Mouse (Mus musculus): Measurements from ENCODE around the gene Gcsh. TPM values are rescaled to one million over a fixed set of nuclear protein-coding genes. Genes with fewer than 3 reads are reported as not detected.

Gcsh gene
- polyA plus RNA-seq, 1 experiment from 2014 or later: 134 TPM

DNA sequence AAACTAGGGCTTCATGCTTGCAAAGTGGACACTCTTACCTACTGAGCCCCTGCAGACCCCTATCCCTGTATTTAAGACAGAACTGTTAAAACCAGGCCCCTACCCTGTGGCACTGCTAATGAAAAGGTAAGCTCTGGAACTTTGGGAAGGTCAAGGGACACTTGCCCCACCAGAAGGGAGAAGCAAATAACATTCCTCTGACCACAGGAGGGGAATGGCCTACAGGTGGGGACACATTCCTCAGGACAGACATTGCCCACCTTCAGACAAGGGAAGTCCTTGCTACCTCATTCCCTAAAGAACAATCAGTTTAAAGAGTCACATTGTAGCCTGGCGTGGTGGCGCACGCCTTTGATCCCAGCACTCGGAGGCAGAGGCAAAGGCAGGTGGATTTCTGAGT is 24.6 kb upstream of the Gcsh start:
- WGBS: 91% methylated on average over 4 of the region's 4 CpGs
- ATAC-seq (ENCODE audit: insufficient number of reproducible peaks, insufficient read depth, low FRiP score, low TSS enrichment, low read depth): no peak

GRCm38 (mm10) chr8:117017006-117017405 is 23.7 kb upstream of the Gcsh start:
- Histone ChIP-seq H3K4me2 (no peak overlapping the region), H3K27ac (no peak overlapping the region), H3K9me3 (no peaks in the 10 kb centered on the region), H3K4me1 (replicated peaks) (no peaks in the 10 kb centered on the region), H3K27me3 (peaks cover 8% of the 10 kb centered on the region; the same call in 1 of the 2 replicates), H3K9ac (replicated peaks) (no peak overlapping the region), H3K4me3 (replicated peaks) (no peak overlapping the region), H3K36me3 (no peaks in the 10 kb centered on the region)
- no peak for ATAC-seq (ENCODE audit: insufficient number of reproducible peaks, insufficient read depth, low FRiP score, low TSS enrichment, low read depth)
- 54% methylated on average over 8 of the region's 8 CpGs for WGBS

More for the DNA sequence above, 24.6 kb upstream of the Gcsh start:
- Histone ChIP-seq H3K4me3 (replicated peaks) (no peak overlapping the region), H3K4me1 (replicated peaks) (no peaks in the 10 kb centered on the region), H3K27me3 (peaks cover 8% of the 10 kb centered on the region; the same call in 1 of the 2 replicates), H3K27ac (no peak overlapping the region), H3K9me3 (no peaks in the 10 kb centered on the region), H3K9ac (replicated peaks) (no peak overlapping the region), H3K4me2 (no peak overlapping the region), H3K36me3 (no peaks in the 10 kb centered on the region)

GRCm38 (mm10) chr8:117015670-117016069 is 22.3 kb upstream of the Gcsh start:
- Histone ChIP-seq H3K4me3 (replicated peaks) (no peak overlapping the region), H3K4me1 (replicated peaks) (no peaks in the 10 kb centered on the region), H3K27me3 (peaks cover 8% of the 10 kb centered on the region; the same call in 1 of the 2 replicates), H3K9me3 (no peaks in the 10 kb centered on the region), H3K27ac (no peak overlapping the region), H3K36me3 (no peaks in the 10 kb centered on the region), H3K9ac (replicated peaks) (no peak overlapping the region), H3K4me2 (no peak overlapping the region)
- WGBS: 67% methylated on average over 4 of the region's 4 CpGs
- no peak for ATAC-seq (ENCODE audit: insufficient number of reproducible peaks, insufficient read depth, low FRiP score, low TSS enrichment, low read depth)

DNA sequence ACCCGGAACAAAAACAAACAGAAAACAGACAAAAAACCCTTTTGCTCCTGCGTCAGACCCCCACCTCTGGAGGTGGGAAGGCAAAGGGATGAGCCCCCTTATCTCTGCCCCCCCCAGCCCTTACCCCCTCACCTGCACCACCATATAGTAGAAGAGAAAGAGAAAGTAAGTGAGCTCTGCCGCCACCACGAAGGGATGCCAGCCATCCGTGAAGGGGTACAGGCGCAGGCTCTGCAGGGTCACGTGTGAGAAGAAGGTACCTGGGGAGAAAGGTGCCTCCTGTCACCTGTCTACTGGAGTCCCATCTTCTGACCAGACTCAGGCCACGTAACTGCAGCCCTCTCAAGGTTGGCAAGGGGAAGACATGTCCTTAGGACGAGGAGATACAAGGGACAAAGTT is 18.0 kb upstream of the Gcsh start:
- Histone ChIP-seq H3K4me1 (replicated peaks) (no peaks in the 10 kb centered on the region), H3K9ac (replicated peaks) (no peak overlapping the region), H3K4me2 (no peak overlapping the region), H3K27ac (no peak overlapping the region), H3K27me3 (0 out of 2 replicates have a peak, but pooled peaks cover 3% of the 10 kb centered on the region), H3K9me3 (no peaks in the 10 kb centered on the region), H3K36me3 (no peaks in the 10 kb centered on the region), H3K4me3 (replicated peaks) (no peak overlapping the region)
- 86% methylated on average over 9 of the region's 9 CpGs for WGBS
- ATAC-seq (ENCODE audit: insufficient number of reproducible peaks, insufficient read depth, low FRiP score, low TSS enrichment, low read depth): no peak

DNA sequence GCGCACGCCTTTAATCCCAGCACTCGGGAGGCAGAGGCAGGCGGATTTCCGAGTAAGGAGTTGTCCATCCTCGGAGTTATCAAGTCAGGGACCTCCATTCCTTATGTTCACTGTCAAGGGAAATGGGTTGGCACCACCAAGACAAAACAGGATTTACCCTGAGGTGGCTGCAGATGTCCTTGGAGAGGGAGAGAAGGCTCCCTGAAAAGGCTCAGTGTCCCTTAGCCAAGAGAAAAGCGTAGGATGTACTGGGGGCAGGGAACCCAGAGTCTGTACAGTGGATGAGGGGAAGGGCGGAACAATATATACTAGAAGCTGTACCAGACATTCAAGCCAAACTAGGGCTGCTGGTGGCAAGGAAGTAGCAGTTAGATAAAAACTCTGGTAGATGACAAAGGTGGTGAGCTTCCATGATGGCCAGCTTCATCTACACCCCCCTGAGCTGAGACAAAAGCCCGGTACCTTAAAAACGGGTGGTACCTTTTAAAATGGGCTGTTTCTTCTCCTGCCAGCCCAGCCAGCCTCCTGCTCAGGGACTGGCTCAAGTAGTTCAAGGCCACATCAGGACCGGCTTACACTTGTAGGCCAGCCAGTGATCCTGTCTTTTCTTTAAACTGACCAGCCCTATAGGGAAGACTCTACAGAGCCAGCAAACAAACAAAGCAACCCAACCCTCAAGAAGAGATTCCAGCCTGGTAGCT is 829 bp upstream of the Gcsh start:
- Histone ChIP-seq H3K4me3 (replicated peaks) (peak overlapping the region; percentile 67), H3K27me3 (no peaks in the 10 kb centered on the region), H3K4me2 (peak overlapping the region; percentile 82), H3K9ac (replicated peaks) (peak overlapping the region; percentile 52; the same call in 1 of the 2 replicates), H3K27ac (peak overlapping the region; percentile 79; the same call in 1 of the 2 replicates), H3K9me3 (no peaks in the 10 kb centered on the region), H3K36me3 (peaks cover 4% of the 10 kb centered on the region; the same call in 1 of the 2 replicates), H3K4me1 (replicated peaks) (peaks cover 9% of the 10 kb centered on the region)
- no peak for ATAC-seq (ENCODE audit: insufficient number of reproducible peaks, insufficient read depth, low FRiP score, low TSS enrichment, low read depth)
- 64% methylated on average over 11 of the region's 11 CpGs for WGBS

DNA sequence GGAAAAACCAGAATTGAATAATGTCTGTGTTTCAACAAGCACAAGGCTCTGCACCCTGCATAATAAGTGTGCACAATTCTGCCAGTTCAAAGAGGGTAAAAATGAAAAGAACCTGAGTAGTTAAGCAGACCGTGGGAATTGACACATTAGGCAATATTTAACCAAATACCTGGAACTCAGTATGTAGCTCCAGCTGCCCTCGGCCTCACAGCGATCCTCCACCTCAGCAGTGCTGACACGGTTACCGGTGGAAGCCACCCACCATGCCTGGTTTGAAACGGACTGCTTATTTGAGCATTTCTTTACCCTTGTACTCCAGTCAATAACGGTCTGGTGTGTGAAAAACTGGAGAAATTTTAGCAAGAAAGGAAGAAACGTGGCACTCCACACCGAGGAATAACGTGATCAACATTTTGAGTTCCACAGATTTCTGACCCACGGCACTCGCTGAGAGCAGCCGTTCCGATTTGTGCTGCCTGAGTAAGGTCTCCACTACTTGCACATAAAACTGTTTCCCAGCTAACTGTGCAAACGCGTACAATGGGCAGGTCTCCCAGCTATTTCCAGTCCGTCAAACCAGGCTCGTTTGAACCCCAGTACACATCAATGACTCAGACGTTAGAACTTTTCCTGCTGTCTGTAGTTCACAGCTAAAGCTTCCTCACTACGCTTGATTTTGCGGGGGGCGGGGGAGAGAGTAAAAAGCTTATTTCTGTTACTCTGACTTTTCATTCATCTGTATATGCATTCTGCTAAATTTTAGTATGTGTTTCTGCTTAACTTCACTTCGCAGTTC is 963 bp downstream of the Gcsh start:
- Histone ChIP-seq H3K4me2 (peak overlapping the region; percentile 82), H3K36me3 (peaks cover 15% of the 10 kb centered on the region), H3K4me3 (replicated peaks) (peak overlapping the region; percentile 67), H3K27ac (no peak overlapping the region), H3K9ac (replicated peaks) (peak overlapping the region; percentile 64), H3K9me3 (no peaks in the 10 kb centered on the region), H3K4me1 (replicated peaks) (peaks cover 9% of the 10 kb centered on the region), H3K27me3 (no peaks in the 10 kb centered on the region)
- ATAC-seq (ENCODE audit: insufficient number of reproducible peaks, insufficient read depth, low FRiP score, low TSS enrichment, low read depth): no peak
- WGBS: 10% methylated on average over 23 of the region's 23 CpGs

DNA sequence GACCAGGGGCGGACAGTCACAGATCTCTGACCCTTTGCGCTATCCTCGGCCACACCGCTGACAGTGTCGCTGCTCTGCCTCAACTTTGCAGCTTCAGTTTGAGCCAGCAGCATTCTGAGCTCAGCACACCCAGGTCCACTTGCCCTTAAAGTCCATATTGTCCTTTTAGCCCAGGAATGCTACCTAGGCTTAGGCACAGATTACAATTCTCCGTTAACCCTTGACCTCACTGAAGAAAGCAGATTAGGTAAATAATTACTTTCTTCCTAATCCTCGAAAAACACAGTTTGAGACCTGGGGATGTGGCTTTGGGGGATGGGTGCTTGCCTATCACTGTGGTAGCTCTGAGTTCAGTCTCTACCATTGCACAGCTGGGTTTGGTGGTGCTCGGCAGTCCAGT is 2.1 kb downstream of the Gcsh start:
- H3K36me3 ChIP-seq: peaks cover 24% of the 10 kb centered on the region
- no peaks in the 10 kb centered on the region for H3K9me3 ChIP-seq
- no peak overlapping the region for H3K4me2 ChIP-seq
- WGBS: 85% methylated on average over 8 of the region's 8 CpGs
- H3K27me3 ChIP-seq: no peaks in the 10 kb centered on the region
- no peak overlapping the region for H3K9ac ChIP-seq (replicated peaks)
- no peak overlapping the region for H3K27ac ChIP-seq
- ATAC-seq (ENCODE audit: insufficient number of reproducible peaks, insufficient read depth, low FRiP score, low TSS enrichment, low read depth): no peak
- peaks cover 9% of the 10 kb centered on the region for H3K4me1 ChIP-seq (replicated peaks)
- H3K4me3 ChIP-seq (replicated peaks): no peak overlapping the region

- H3K27me3 ChIP-seq: no peaks in the 10 kb centered on the region
- no peaks in the 10 kb centered on the region for H3K9me3 ChIP-seq
These were observed 3.5 kb downstream of the Gcsh start for GRCm38 (mm10) chr8:116989842-116990241.

DNA sequence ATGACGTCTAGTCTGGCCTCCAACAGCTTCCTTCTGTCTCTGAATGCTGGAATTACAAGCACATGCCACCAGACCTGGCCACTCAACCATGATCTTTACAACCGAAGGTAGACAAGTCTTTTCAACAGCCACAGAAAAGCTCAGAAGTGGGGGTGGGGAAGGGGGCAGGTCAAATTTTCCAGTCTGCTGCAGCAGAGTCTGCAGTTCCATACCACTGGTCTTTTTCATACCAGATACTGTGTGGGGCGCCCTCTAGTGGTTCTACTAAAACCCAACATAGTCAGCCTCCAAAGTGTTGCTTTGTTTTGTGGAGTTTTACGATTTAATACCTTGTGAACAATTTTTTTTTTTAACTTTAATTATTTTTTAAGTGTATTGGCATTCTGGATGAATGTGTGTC is 13.2 kb downstream of the Gcsh start:
- 23% methylated on average over 4 of the region's 4 CpGs for WGBS

More at GRCm38 (mm10) chr8:116989842-116990241, 3.5 kb downstream of the Gcsh start:
- H3K27ac ChIP-seq: no peak overlapping the region
- WGBS: 96% methylated on average over 3 of the region's 3 CpGs
- no peak overlapping the region for H3K4me3 ChIP-seq (replicated peaks)
- no peak overlapping the region for H3K9ac ChIP-seq (replicated peaks)
- peaks cover 34% of the 10 kb centered on the region for H3K36me3 ChIP-seq
- ATAC-seq (ENCODE audit: insufficient number of reproducible peaks, insufficient read depth, low FRiP score, low TSS enrichment, low read depth): no peak
- H3K4me1 ChIP-seq (replicated peaks): peaks cover 9% of the 10 kb centered on the region
- no peak overlapping the region for H3K4me2 ChIP-seq

DNA sequence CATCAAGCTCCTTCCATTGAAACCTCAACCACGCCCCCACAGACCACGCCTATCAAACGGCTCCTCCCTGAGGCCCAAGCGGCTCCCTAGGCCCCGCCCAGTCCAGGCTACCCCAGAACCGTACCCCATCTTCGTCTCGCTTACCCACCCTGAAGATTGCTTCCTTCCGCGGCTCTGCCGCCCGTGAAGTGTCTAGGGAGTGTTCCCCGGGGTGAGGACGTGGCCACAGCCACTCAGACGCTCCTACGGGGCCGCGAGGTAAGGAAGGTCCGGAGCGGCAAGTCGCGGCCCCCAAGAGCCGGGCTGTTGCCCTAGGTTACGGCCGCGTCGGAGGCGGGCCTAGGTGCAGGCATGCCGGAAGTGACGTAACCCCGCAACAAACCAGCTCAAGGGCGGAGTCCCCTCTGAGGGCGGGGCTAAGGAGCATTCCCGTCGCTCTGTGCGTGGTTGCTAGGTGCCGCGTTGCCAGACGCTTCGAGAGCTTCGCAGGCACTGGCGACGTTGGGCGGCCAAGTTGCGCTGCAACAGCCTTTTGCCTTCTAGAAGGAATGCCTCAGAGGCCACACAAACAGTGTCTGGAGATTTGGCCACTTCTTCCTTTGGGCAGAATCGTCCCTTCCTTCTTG is 14.6 kb downstream of the Gcsh start, which contains the start of gene 1700030J22Rik:
Gene 1700030J22Rik (minus strand): TSS at position 329 of the 626 bp plus-strand sequence.
- WGBS: 0% methylated on average over 46 of the region's 46 CpGs
- Histone ChIP-seq H3K27me3 (no peaks in the 10 kb centered on the region), H3K9me3 (no peaks in the 10 kb centered on the region), H3K27ac (no peak within 1 kb of the TSS), H3K4me1 (replicated peaks) (peaks cover 8% of the 10 kb centered on the region; the same call in 1 of the 2 replicates), H3K4me3 (replicated peaks) (peak within 1 kb of the TSS; percentile 76), H3K4me2 (peak within 1 kb of the TSS; percentile 73), H3K9ac (replicated peaks) (peak within 1 kb of the TSS; percentile 35; the same call in 1 of the 2 replicates), H3K36me3 (peaks cover 18% of the 10 kb centered on the region)
- ATAC-seq (ENCODE audit: insufficient number of reproducible peaks, insufficient read depth, low FRiP score, low TSS enrichment, low read depth): peak; percentile 97

More for the DNA sequence above, 13.2 kb downstream of the Gcsh start:
- no peak overlapping the region for H3K4me3 ChIP-seq (replicated peaks)
- H3K36me3 ChIP-seq: peaks cover 31% of the 10 kb centered on the region
- no peaks in the 10 kb centered on the region for H3K27me3 ChIP-seq
- H3K4me2 ChIP-seq: no peak overlapping the region; the same call in 1 of the 2 replicates
- ATAC-seq (ENCODE audit: insufficient number of reproducible peaks, insufficient read depth, low FRiP score, low TSS enrichment, low read depth): no peak
- H3K9me3 ChIP-seq: no peaks in the 10 kb centered on the region
- no peak overlapping the region for H3K9ac ChIP-seq (replicated peaks)
- H3K4me1 ChIP-seq (replicated peaks): peaks cover 6% of the 10 kb centered on the region; the same call in 1 of the 2 replicates
- H3K27ac ChIP-seq: no peak overlapping the region

- no peak for ATAC-seq (ENCODE audit: insufficient number of reproducible peaks, insufficient read depth, low FRiP score, low TSS enrichment, low read depth)
These were observed 15.3 kb downstream of the Gcsh start for GRCm38 (mm10) chr8:116978052-116978451.

More at GRCm38 (mm10) chr8:116978052-116978451, 15.3 kb downstream of the Gcsh start:
- Histone ChIP-seq H3K27ac (no peak overlapping the region), H3K9ac (replicated peaks) (no peak overlapping the region), H3K4me2 (peak overlapping the region; percentile 73), H3K4me3 (replicated peaks) (peak overlapping the region; percentile 76), H3K27me3 (no peaks in the 10 kb centered on the region), H3K4me1 (replicated peaks) (peaks cover 8% of the 10 kb centered on the region; the same call in 1 of the 2 replicates), H3K36me3 (peaks cover 12% of the 10 kb centered on the region), H3K9me3 (no peaks in the 10 kb centered on the region)
- WGBS: 31% methylated on average over 8 of the region's 8 CpGs
